Mouse (Mus musculus) small intestine, adult 2 months (tissue): ENCODE data around the gene Grin2b.

Experiments
- CTCF ChIP-seq: fragments of 200-500 bp; IDR thresholded peaks from 2 replicates; pipeline ENCODE4 v1.5.1; 2012; ENCODE audit warnings: low read depth, mild to moderate bottlenecking, control low read depth, inconsistent platforms, low read length, moderate library complexity, mixed read lengths; ENCODE audit not compliant: insufficient replicate concordance, insufficient read length; ENCODE audit errors: extremely low read depth
- POLR2A ChIP-seq: fragments of 200-500 bp; IDR thresholded peaks from 2 replicates; pipeline ENCODE4 v1.6.1; 2012; ENCODE audit warnings: low read depth, mild to moderate bottlenecking, control low read depth, inconsistent platforms, low read length, moderate library complexity

DNA sequence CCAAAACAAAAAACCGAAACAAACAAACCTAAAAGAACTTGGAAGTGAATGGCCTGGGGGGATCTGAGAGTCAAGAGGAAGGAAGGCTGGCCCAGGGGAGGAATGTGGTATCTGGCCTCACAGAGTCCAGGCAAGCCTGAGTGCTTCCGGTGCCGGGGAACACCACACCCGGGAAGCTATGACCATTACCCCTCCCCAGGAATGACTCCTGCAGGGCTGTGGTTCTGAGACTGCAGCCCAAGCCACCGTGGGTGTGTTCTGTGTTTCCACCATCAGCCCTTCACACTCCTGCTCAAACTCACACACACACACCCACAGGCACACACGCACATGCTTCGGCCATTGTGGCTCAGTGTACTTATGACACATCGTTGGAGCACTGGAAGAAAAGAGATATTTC is 459.6 kb downstream of the Grin2b start:
- TF ChIP-seq POLR2A, result no peak
- TF ChIP-seq CTCF, result no peak
